Mouse (Mus musculus): ENCODE data around the gene Prpf3. TPM values are rescaled to one million over a fixed set of nuclear protein-coding genes. Genes with fewer than 3 reads are reported as not detected.
"Not testable (repeated sequence)": the region's sequence is repeated elsewhere in the genome, so short reads cannot be mapped to it uniquely, and the experiment has no call there.

Gene Prpf3
- polyA plus RNA-seq, 1 experiment from 2014 or later = 46.1 TPM

- H3K9ac ChIP-seq = no peak overlapping the region
- no peak overlapping the region for H3K4me2 ChIP-seq
- peaks cover 26% of the 10 kb centered on the region for H3K36me3 ChIP-seq
- H3K9me3 ChIP-seq = no peaks in the 10 kb centered on the region
- H3K4me1 ChIP-seq = no peaks in the 10 kb centered on the region
- no peaks in the 10 kb centered on the region for H3K27me3 ChIP-seq
- no peak overlapping the region for H3K4me3 ChIP-seq
- 52% methylated on average over 2 of the region's 2 CpGs for WGBS
- no peak for ATAC-seq (ENCODE audit: insufficient number of reproducible peaks, low FRiP score, low TSS enrichment, low read depth)
- no peak overlapping the region for H3K27ac ChIP-seq
Measured at GRCm38 (mm10) chr3:95808384-95808783, 47.3 kb downstream of the Prpf3 start.

- not testable (repeated sequence) for H3K4me1 ChIP-seq; H3K4me2 ChIP-seq; H3K27me3 ChIP-seq; H3K9ac ChIP-seq; H3K9me3 ChIP-seq; H3K27ac ChIP-seq; H3K4me3 ChIP-seq; ATAC-seq (ENCODE audit: insufficient number of reproducible peaks, low FRiP score, low TSS enrichment, low read depth)
- H3K36me3 ChIP-seq = peaks cover 30% of the 10 kb centered on the region
- 77% methylated on average over 5 of the region's 6 CpGs for WGBS
Measured at GRCm38 (mm10) chr3:95807630-95808029, 48.1 kb downstream of the Prpf3 start.

GRCm38 (mm10) chr3:95806677-95807076, 49.0 kb downstream of the Prpf3 start:
- WGBS = 97% methylated on average over 1 of the region's 1 CpGs
- no peaks in the 10 kb centered on the region for H3K4me1 ChIP-seq
- no peak for ATAC-seq (ENCODE audit: insufficient number of reproducible peaks, low FRiP score, low TSS enrichment, low read depth)
- H3K4me2 ChIP-seq = no peak overlapping the region
- no peaks in the 10 kb centered on the region for H3K27me3 ChIP-seq
- no peak overlapping the region for H3K9ac ChIP-seq
- no peak overlapping the region for H3K4me3 ChIP-seq
- H3K9me3 ChIP-seq = no peaks in the 10 kb centered on the region
- H3K36me3 ChIP-seq = peaks cover 30% of the 10 kb centered on the region
- H3K27ac ChIP-seq = no peak overlapping the region

GRCm38 (mm10) chr3:95803851-95804250, 51.8 kb downstream of the Prpf3 start:
- Histone ChIP-seq H3K9ac (no peak overlapping the region), H3K36me3 (peaks cover 30% of the 10 kb centered on the region), H3K27me3 (no peaks in the 10 kb centered on the region), H3K4me3 (no peak overlapping the region), H3K4me1 (no peaks in the 10 kb centered on the region), H3K9me3 (no peaks in the 10 kb centered on the region), H3K27ac (no peak overlapping the region), H3K4me2 (no peak overlapping the region)
- WGBS = 97% methylated on average over 4 of the region's 4 CpGs
- no peak for ATAC-seq (ENCODE audit: insufficient number of reproducible peaks, low FRiP score, low TSS enrichment, low read depth)

- no peak overlapping the region for H3K27ac ChIP-seq
- no peaks in the 10 kb centered on the region for H3K9me3 ChIP-seq
- 0 out of 2 replicates have a peak, but pooled peaks cover 5% of the 10 kb centered on the region for H3K36me3 ChIP-seq
- 75% methylated on average over 4 of the region's 4 CpGs for WGBS
- no peak for ATAC-seq (ENCODE audit: insufficient number of reproducible peaks, low FRiP score, low TSS enrichment, low read depth)
- no peak overlapping the region for H3K4me3 ChIP-seq
- no peak overlapping the region for H3K9ac ChIP-seq
- H3K4me2 ChIP-seq = no peak overlapping the region
- H3K4me1 ChIP-seq = no peaks in the 10 kb centered on the region
- no peaks in the 10 kb centered on the region for H3K27me3 ChIP-seq
Measured at GRCm38 (mm10) chr3:95798756-95799155, 56.9 kb downstream of the Prpf3 start.

GRCm38 (mm10) chr3:95794299-95794698, 61.4 kb downstream of the Prpf3 start:
- Histone ChIP-seq H3K27ac (no peak overlapping the region), H3K4me1 (no peaks in the 10 kb centered on the region), H3K9me3 (no peaks in the 10 kb centered on the region), H3K4me2 (no peak overlapping the region), H3K27me3 (no peaks in the 10 kb centered on the region), H3K9ac (no peak overlapping the region), H3K4me3 (no peak overlapping the region), H3K36me3 (no peaks in the 10 kb centered on the region)
- 86% methylated on average over 1 of the region's 1 CpGs for WGBS
- no peak for ATAC-seq (ENCODE audit: insufficient number of reproducible peaks, low FRiP score, low TSS enrichment, low read depth)

- H3K9ac ChIP-seq = no peak overlapping the region
- no peak overlapping the region for H3K27ac ChIP-seq
- no peak overlapping the region for H3K4me2 ChIP-seq
- 87% methylated on average over 2 of the region's 2 CpGs for WGBS
- no peaks in the 10 kb centered on the region for H3K27me3 ChIP-seq
- H3K9me3 ChIP-seq = no peaks in the 10 kb centered on the region
- no peaks in the 10 kb centered on the region for H3K36me3 ChIP-seq
- ATAC-seq (ENCODE audit: insufficient number of reproducible peaks, low FRiP score, low TSS enrichment, low read depth) = no peak
- H3K4me1 ChIP-seq = no peaks in the 10 kb centered on the region
- H3K4me3 ChIP-seq = no peak overlapping the region
Measured at GRCm38 (mm10) chr3:95793662-95794061, 62.0 kb downstream of the Prpf3 start.

GRCm38 (mm10) chr3:95785501-95785900, 70.2 kb downstream of the Prpf3 start:
- ATAC-seq (ENCODE audit: insufficient number of reproducible peaks, low FRiP score, low TSS enrichment, low read depth) = no peak
- no peaks in the 10 kb centered on the region for H3K9me3 ChIP-seq
- no peak overlapping the region for H3K9ac ChIP-seq
- WGBS = 85% methylated on average over 4 of the region's 4 CpGs
- peaks cover 59% of the 10 kb centered on the region for H3K36me3 ChIP-seq
- no peaks in the 10 kb centered on the region for H3K4me1 ChIP-seq
- H3K27me3 ChIP-seq = no peaks in the 10 kb centered on the region
- no peak overlapping the region for H3K27ac ChIP-seq
- no peak overlapping the region for H3K4me2 ChIP-seq
- H3K4me3 ChIP-seq = no peak overlapping the region

Other genes starting within 250 kb of the Prpf3 start
- gene Ensa, start 230.9 kb downstream of the Prpf3 start, polyA plus RNA-seq (2015; fragmentation: Nextera tagmentation; extraction: Ambion mirVana) = 73.4 and 74.7 TPM in 2 replicates
- 35.2 and 46.1 TPM in 2 replicates for gene Mcl1, start 197.1 kb downstream of the Prpf3 start, polyA plus RNA-seq (2015; fragmentation: Nextera tagmentation; extraction: Ambion mirVana)
- 5.4 and 11.2 TPM in 2 replicates for gene Adamtsl4, start 168.0 kb downstream of the Prpf3 start, polyA plus RNA-seq (2015; fragmentation: Nextera tagmentation; extraction: Ambion mirVana)
- 23.7 and 35.8 TPM in 2 replicates for gene Ecm1, start 116.3 kb downstream of the Prpf3 start, polyA plus RNA-seq (2015; fragmentation: Nextera tagmentation; extraction: Ambion mirVana)
- gene Tars2, start 95.7 kb downstream of the Prpf3 start, polyA plus RNA-seq (2015; fragmentation: Nextera tagmentation; extraction: Ambion mirVana) = 39.8 and 40.4 TPM in 2 replicates
- gene Rprd2, start 37.0 kb downstream of the Prpf3 start, polyA plus RNA-seq (2015; fragmentation: Nextera tagmentation; extraction: Ambion mirVana) = 19.3 and 19.6 TPM in 2 replicates
- gene Mrps21, start 15.6 kb upstream of the Prpf3 start, polyA plus RNA-seq (2015; fragmentation: Nextera tagmentation; extraction: Ambion mirVana) = 267 and 300 TPM in 2 replicates
- 11.9 and 13.6 TPM in 2 replicates for gene Ciart, start 26.4 kb upstream of the Prpf3 start, polyA plus RNA-seq (2015; fragmentation: Nextera tagmentation; extraction: Ambion mirVana)
- gene BC028528, start 36.1 kb upstream of the Prpf3 start, polyA plus RNA-seq (2015; fragmentation: Nextera tagmentation; extraction: Ambion mirVana) = 24.9 and 26.4 TPM in 2 replicates
- gene Aph1a, start 38.1 kb upstream of the Prpf3 start, polyA plus RNA-seq (2015; fragmentation: Nextera tagmentation; extraction: Ambion mirVana) = 30.2 and 35.9 TPM in 2 replicates
- 5.6 and 8.9 TPM in 2 replicates for gene Car14, start 48.8 kb upstream of the Prpf3 start, polyA plus RNA-seq (2015; fragmentation: Nextera tagmentation; extraction: Ambion mirVana)
- 167 and 177 TPM in 2 replicates for gene Anp32e, start 73.4 kb upstream of the Prpf3 start, polyA plus RNA-seq (2015; fragmentation: Nextera tagmentation; extraction: Ambion mirVana)
- 35.2 and 39.2 TPM in 2 replicates for gene Plekho1, start 140.1 kb upstream of the Prpf3 start, polyA plus RNA-seq (2015; fragmentation: Nextera tagmentation; extraction: Ambion mirVana)
- gene Vps45, start 202.6 kb upstream of the Prpf3 start, polyA plus RNA-seq (2015; fragmentation: Nextera tagmentation; extraction: Ambion mirVana) = 35.8 and 37.0 TPM in 2 replicates
- gene Otud7b, start 248.6 kb upstream of the Prpf3 start, polyA plus RNA-seq (2015; fragmentation: Nextera tagmentation; extraction: Ambion mirVana) = 21.0 and 24.7 TPM in 2 replicates

Data from limb, embryonic 15.5 days (tissue).